Mouse (Mus musculus): ENCODE measurements around the gene Zer1. TPM values are rescaled to one million over a fixed set of nuclear protein-coding genes. Genes with fewer than 3 reads are reported as not detected.
"Not testable (repeated sequence)": the region's sequence is repeated elsewhere in the genome, so short reads cannot be mapped to it uniquely, and the experiment has no call there.

Zer1 gene
- polyA plus RNA-seq, 1 experiment from 2014 or later, result 15.1 TPM

- Histone ChIP-seq H3K4me1 (ENCODE audit: control insufficient read depth, insufficient read depth, low read length) (no peaks in the 10 kb centered on the region), H3K9ac (replicated peaks; ENCODE audit: low read length) (no peak overlapping the region), H3K9me3 (ENCODE audit: control insufficient read depth, low read length) (no peaks in the 10 kb centered on the region), H3K4me2 (ENCODE audit: low read length) (no peak overlapping the region), H3K4me3 (replicated peaks; ENCODE audit: low read depth, low read length) (no peak overlapping the region), H3K27ac (replicated peaks; ENCODE audit: low read depth, low read length) (no peak overlapping the region), H3K36me3 (ENCODE audit: control insufficient read depth, insufficient read depth, low read length) (peaks cover 37% of the 10 kb centered on the region), H3K27me3 (ENCODE audit: control insufficient read depth, insufficient read depth, low read length) (no peaks in the 10 kb centered on the region)
- no peak for DNase-seq
- no peak for ATAC-seq (ENCODE audit: low FRiP score, low TSS enrichment)
- 70% methylated on average over 8 of the region's 8 CpGs for WGBS
Measured at GRCm38 (mm10) chr2:30152616-30153015, 28.2 kb upstream of the Zer1 start.

- Histone ChIP-seq H3K9ac (replicated peaks; ENCODE audit: low read length) (no peak overlapping the region), H3K4me2 (ENCODE audit: low read length) (no peak overlapping the region), H3K27me3 (ENCODE audit: control insufficient read depth, insufficient read depth, low read length) (no peaks in the 10 kb centered on the region), H3K4me3 (replicated peaks; ENCODE audit: low read depth, low read length) (no peak overlapping the region), H3K36me3 (ENCODE audit: control insufficient read depth, insufficient read depth, low read length) (peaks cover 44% of the 10 kb centered on the region), H3K27ac (replicated peaks; ENCODE audit: low read depth, low read length) (no peak overlapping the region), H3K4me1 (ENCODE audit: control insufficient read depth, insufficient read depth, low read length) (no peaks in the 10 kb centered on the region), H3K9me3 (ENCODE audit: control insufficient read depth, low read length) (no peaks in the 10 kb centered on the region)
- DNase-seq (no peak), ATAC-seq (ENCODE audit: low FRiP score, low TSS enrichment) (no peak)
- 90% methylated on average over 11 of the region's 11 CpGs for WGBS
Measured at GRCm38 (mm10) chr2:30151840-30152239, 27.5 kb upstream of the Zer1 start.

GRCm38 (mm10) chr2:30147466-30147865, 23.1 kb upstream of the Zer1 start:
- H3K27me3 ChIP-seq (ENCODE audit: control insufficient read depth, insufficient read depth, low read length), result no peaks in the 10 kb centered on the region
- peaks cover 83% of the 10 kb centered on the region for H3K36me3 ChIP-seq (ENCODE audit: control insufficient read depth, insufficient read depth, low read length)
- H3K4me3 ChIP-seq (replicated peaks; ENCODE audit: low read depth, low read length), result no peak overlapping the region
- ATAC-seq (ENCODE audit: low FRiP score, low TSS enrichment), result no peak
- 95% methylated on average over 4 of the region's 4 CpGs for WGBS
- no peak overlapping the region for H3K9ac ChIP-seq (replicated peaks; ENCODE audit: low read length)
- no peaks in the 10 kb centered on the region for H3K9me3 ChIP-seq (ENCODE audit: control insufficient read depth, low read length)
- H3K4me1 ChIP-seq (ENCODE audit: control insufficient read depth, insufficient read depth, low read length), result no peaks in the 10 kb centered on the region
- no peak overlapping the region for H3K4me2 ChIP-seq (ENCODE audit: low read length)
- H3K27ac ChIP-seq (replicated peaks; ENCODE audit: low read depth, low read length), result no peak overlapping the region
- DNase-seq, result no peak

- Histone ChIP-seq H3K27ac (replicated peaks; ENCODE audit: low read depth, low read length) (no peak overlapping the region), H3K4me1 (ENCODE audit: control insufficient read depth, insufficient read depth, low read length) (no peaks in the 10 kb centered on the region), H3K4me3 (replicated peaks; ENCODE audit: low read depth, low read length) (no peak overlapping the region), H3K4me2 (ENCODE audit: low read length) (no peak overlapping the region), H3K36me3 (ENCODE audit: control insufficient read depth, insufficient read depth, low read length) (peaks cover 90% of the 10 kb centered on the region), H3K9ac (replicated peaks; ENCODE audit: low read length) (no peak overlapping the region), H3K9me3 (ENCODE audit: control insufficient read depth, low read length) (no peaks in the 10 kb centered on the region), H3K27me3 (ENCODE audit: control insufficient read depth, insufficient read depth, low read length) (no peaks in the 10 kb centered on the region)
- ATAC-seq (ENCODE audit: low FRiP score, low TSS enrichment), result no peak
- WGBS, result 95% methylated on average over 4 of the region's 4 CpGs
- DNase-seq, result no peak
Measured at GRCm38 (mm10) chr2:30144436-30144835, 20.1 kb upstream of the Zer1 start.

- H3K4me3 ChIP-seq (replicated peaks; ENCODE audit: low read depth, low read length); H3K9ac ChIP-seq (replicated peaks; ENCODE audit: low read length); H3K27me3 ChIP-seq (ENCODE audit: control insufficient read depth, insufficient read depth, low read length); H3K9me3 ChIP-seq (ENCODE audit: control insufficient read depth, low read length); H3K27ac ChIP-seq (replicated peaks; ENCODE audit: low read depth, low read length); H3K4me2 ChIP-seq (ENCODE audit: low read length); DNase-seq; ATAC-seq (ENCODE audit: low FRiP score, low TSS enrichment); H3K4me1 ChIP-seq (ENCODE audit: control insufficient read depth, insufficient read depth, low read length): not testable (repeated sequence)
- H3K36me3 ChIP-seq (ENCODE audit: control insufficient read depth, insufficient read depth, low read length), result peaks cover 78% of the 10 kb centered on the region
- WGBS, result 92% methylated on average over 4 of the region's 4 CpGs
Measured at GRCm38 (mm10) chr2:30140021-30140420, 15.6 kb upstream of the Zer1 start.

GRCm38 (mm10) chr2:30136458-30136857, 12.1 kb upstream of the Zer1 start:
- H3K27ac ChIP-seq (replicated peaks; ENCODE audit: low read depth, low read length), result no peak overlapping the region
- H3K27me3 ChIP-seq (ENCODE audit: control insufficient read depth, insufficient read depth, low read length), result no peaks in the 10 kb centered on the region
- peaks cover 42% of the 10 kb centered on the region for H3K36me3 ChIP-seq (ENCODE audit: control insufficient read depth, insufficient read depth, low read length)
- ATAC-seq (ENCODE audit: low FRiP score, low TSS enrichment) (no peak), DNase-seq (no peak)
- H3K9ac ChIP-seq (replicated peaks; ENCODE audit: low read length), result no peak overlapping the region
- WGBS, result 95% methylated on average over 10 of the region's 10 CpGs
- H3K4me1 ChIP-seq (ENCODE audit: control insufficient read depth, insufficient read depth, low read length), result peaks cover 14% of the 10 kb centered on the region
- no peaks in the 10 kb centered on the region for H3K9me3 ChIP-seq (ENCODE audit: control insufficient read depth, low read length)
- H3K4me2 ChIP-seq (ENCODE audit: low read length), result no peak overlapping the region
- H3K4me3 ChIP-seq (replicated peaks; ENCODE audit: low read depth, low read length), result no peak overlapping the region

GRCm38 (mm10) chr2:30134928-30135620, 10.7 kb upstream of the Zer1 start:
- Histone ChIP-seq H3K27me3 (ENCODE audit: control insufficient read depth, insufficient read depth, low read length) (no peaks in the 10 kb centered on the region), H3K9ac (replicated peaks; ENCODE audit: low read length) (peak overlapping the region; percentile 70; the same call in 1 of the 2 replicates), H3K36me3 (ENCODE audit: control insufficient read depth, insufficient read depth, low read length) (peaks cover 28% of the 10 kb centered on the region), H3K4me2 (ENCODE audit: low read length) (peak overlapping the region; percentile 68), H3K27ac (replicated peaks; ENCODE audit: low read depth, low read length) (no peak overlapping the region), H3K9me3 (ENCODE audit: control insufficient read depth, low read length) (no peaks in the 10 kb centered on the region), H3K4me3 (replicated peaks; ENCODE audit: low read depth, low read length) (peak overlapping the region; percentile 75), H3K4me1 (ENCODE audit: control insufficient read depth, insufficient read depth, low read length) (peaks cover 14% of the 10 kb centered on the region)
- DNase-seq (no peak), ATAC-seq (ENCODE audit: low FRiP score, low TSS enrichment) (no peak)
- 57% methylated on average over 10 of the region's 10 CpGs for WGBS

GRCm38 (mm10) chr2:30134378-30134711, 10.0 kb upstream of the Zer1 start:
- Histone ChIP-seq H3K4me1 (ENCODE audit: control insufficient read depth, insufficient read depth, low read length) (peaks cover 14% of the 10 kb centered on the region), H3K36me3 (ENCODE audit: control insufficient read depth, insufficient read depth, low read length) (peaks cover 26% of the 10 kb centered on the region), H3K9me3 (ENCODE audit: control insufficient read depth, low read length) (no peaks in the 10 kb centered on the region), H3K9ac (replicated peaks; ENCODE audit: low read length) (peak overlapping the region; percentile 70), H3K4me3 (replicated peaks; ENCODE audit: low read depth, low read length) (peak overlapping the region; percentile 75), H3K4me2 (ENCODE audit: low read length) (peak overlapping the region; percentile 68), H3K27ac (replicated peaks; ENCODE audit: low read depth, low read length) (peak overlapping the region; percentile 66; the same call in 1 of the 2 replicates), H3K27me3 (ENCODE audit: control insufficient read depth, insufficient read depth, low read length) (no peaks in the 10 kb centered on the region)
- WGBS, result 29% methylated on average over 6 of the region's 6 CpGs
- DNase-seq, result no peak
- no peak for ATAC-seq (ENCODE audit: low FRiP score, low TSS enrichment)

GRCm38 (mm10) chr2:30133613-30134377, 9.4 kb upstream of the Zer1 start, which contains the start of gene Tbc1d13:
Gene Tbc1d13, plus strand, starts transcription at chr2:30133746.
- peak; percentile 97 for DNase-seq
- under 1% methylated on average over 46 of the region's 46 CpGs for WGBS

More at GRCm38 (mm10) chr2:30133613-30134377, 9.4 kb upstream of the Zer1 start, which contains the start of gene Tbc1d13:
- Histone ChIP-seq H3K9me3 (ENCODE audit: control insufficient read depth, low read length) (no peaks in the 10 kb centered on the region), H3K27ac (replicated peaks; ENCODE audit: low read depth, low read length) (peak within 1 kb of the TSS; percentile 66), H3K9ac (replicated peaks; ENCODE audit: low read length) (peak within 1 kb of the TSS; percentile 70), H3K4me2 (ENCODE audit: low read length) (peak within 1 kb of the TSS; percentile 68), H3K36me3 (ENCODE audit: control insufficient read depth, insufficient read depth, low read length) (peaks cover 23% of the 10 kb centered on the region), H3K4me3 (replicated peaks; ENCODE audit: low read depth, low read length) (peak within 1 kb of the TSS; percentile 75), H3K27me3 (ENCODE audit: control insufficient read depth, insufficient read depth, low read length) (no peaks in the 10 kb centered on the region), H3K4me1 (ENCODE audit: control insufficient read depth, insufficient read depth, low read length) (peaks cover 14% of the 10 kb centered on the region)
- ATAC-seq (ENCODE audit: low FRiP score, low TSS enrichment), result peak; percentile 93

Data from midbrain, embryonic 14.5 days (tissue).